Mouse (Mus musculus) adrenal gland, postnatal 36 days (tissue): ENCODE measurements around the gene Klhl20. TPM values are rescaled to one million over a fixed set of nuclear protein-coding genes. Genes with fewer than 3 reads are reported as not detected.
"Not testable (repeated sequence)": the region's sequence is repeated elsewhere in the genome, so short reads cannot be mapped to it uniquely, and the experiment has no call there.

ENCODE experiments used
- DNase-seq, 2 experiments: peaks; one replicate each; pipeline ENCODE4 v3.0.0; 2021; ENCODE audit warnings: mixed read lengths in 1 of 2
- long read RNA-seq, 2 experiments: library from polyadenylated mRNA; stranded (forward); transcript quantifications; one replicate each; pipeline ENCODE4 v2.0.0; 2021; ENCODE audit warnings: borderline sequencing depth in 2 of 2
- total RNA-seq, 2 experiments: library from RNA; stranded (reverse); gene quantifications; 2 replicates each; pipeline ENCODE4 v1.2.3; 2021

Gene Klhl20
- 10 to 100 TPM; 15.9 to 16.7 TPM for total RNA-seq
- long read RNA-seq, experiment 1, full-length matches to known transcripts: 3 of 5 reads
- long read RNA-seq, experiment 1, partial matches to known transcripts: 2 of 5 reads
- long read RNA-seq, experiment 1, other reads (novel, unspliced or antisense): 0 of 5 reads
- long read RNA-seq, experiment 2, full-length matches to known transcripts: 2 of 2 reads
- long read RNA-seq, experiment 2, partial matches to known transcripts: 0 of 2 reads
- long read RNA-seq, experiment 2, other reads (novel, unspliced or antisense): 0 of 2 reads

GRCm38 (mm10) chr1:161130726-161131664, at the start of gene Klhl20:
Gene Klhl20 (minus strand): TSS chr1:161131511.
- DNase-seq: peak; percentile 91 to 94

GRCm38 (mm10) chr1:161180674-161181073, 49.4 kb upstream of the Klhl20 start:
- DNase-seq: peak; percentile 54 to 64

GRCm38 (mm10) chr1:161170651-161171050, 39.3 kb upstream of the Klhl20 start:
- peak; percentile 85 to 90 for DNase-seq

GRCm38 (mm10) chr1:161160266-161160665, 29.0 kb upstream of the Klhl20 start:
- DNase-seq: no peak

GRCm38 (mm10) chr1:161159214-161159613, 27.9 kb upstream of the Klhl20 start, which contains the start of gene Tex50:
Gene Tex50 (minus strand): TSS chr1:161159314.
- no peak for DNase-seq

GRCm38 (mm10) chr1:161156546-161156945, 25.2 kb upstream of the Klhl20 start:
- no peak for DNase-seq

GRCm38 (mm10) chr1:161151098-161151497, 19.8 kb upstream of the Klhl20 start:
- no peak for DNase-seq

- DNase-seq: no peak
These were observed 16.6 kb upstream of the Klhl20 start for GRCm38 (mm10) chr1:161147888-161148287.

- DNase-seq: not testable (repeated sequence)
These were observed 14.3 kb upstream of the Klhl20 start for GRCm38 (mm10) chr1:161145611-161146010.

- DNase-seq: no peak
These were observed 11.9 kb upstream of the Klhl20 start for GRCm38 (mm10) chr1:161143216-161143615.

GRCm38 (mm10) chr1:161142531-161143159, 11.3 kb upstream of the Klhl20 start, which contains the start of gene Ankrd45:
Gene Ankrd45 (plus strand): TSS chr1:161142691.
- DNase-seq: peak; percentile 83 to 84

- DNase-seq: no peak
These were observed 8.9 kb upstream of the Klhl20 start for GRCm38 (mm10) chr1:161140026-161140762.

GRCm38 (mm10) chr1:161139496-161139895, 8.2 kb upstream of the Klhl20 start:
- DNase-seq: no peak

GRCm38 (mm10) chr1:161126461-161126860, 4.8 kb downstream of the Klhl20 start:
- DNase-seq: no peak

GRCm38 (mm10) chr1:161122661-161123418, 8.5 kb downstream of the Klhl20 start:
- no peak for DNase-seq

GRCm38 (mm10) chr1:161114591-161114990, 16.7 kb downstream of the Klhl20 start:
- no peak for DNase-seq

- DNase-seq: no peak
These were observed 22.1 kb downstream of the Klhl20 start for GRCm38 (mm10) chr1:161109216-161109615.

GRCm38 (mm10) chr1:161103842-161104241, 27.5 kb downstream of the Klhl20 start:
- no peak for DNase-seq

GRCm38 (mm10) chr1:161099721-161100405, 31.4 kb downstream of the Klhl20 start:
- DNase-seq: no peak

- no peak for DNase-seq
These were observed 54.1 kb downstream of the Klhl20 start for GRCm38 (mm10) chr1:161077243-161077642.
